Mouse (Mus musculus) embryo, embryonic 10.5 days (tissue): ENCODE results near the gene Rasgef1b.
A peak's percentile ranks its signal among the peaks of the same experiment; 100 is the strongest.

Experiments
- DNase-seq: peaks from one replicate; pipeline ENCODE4 v3.0.0-alpha.2; 2015; ENCODE audit warnings: low spot score

Rasgef1b gene

DNA sequence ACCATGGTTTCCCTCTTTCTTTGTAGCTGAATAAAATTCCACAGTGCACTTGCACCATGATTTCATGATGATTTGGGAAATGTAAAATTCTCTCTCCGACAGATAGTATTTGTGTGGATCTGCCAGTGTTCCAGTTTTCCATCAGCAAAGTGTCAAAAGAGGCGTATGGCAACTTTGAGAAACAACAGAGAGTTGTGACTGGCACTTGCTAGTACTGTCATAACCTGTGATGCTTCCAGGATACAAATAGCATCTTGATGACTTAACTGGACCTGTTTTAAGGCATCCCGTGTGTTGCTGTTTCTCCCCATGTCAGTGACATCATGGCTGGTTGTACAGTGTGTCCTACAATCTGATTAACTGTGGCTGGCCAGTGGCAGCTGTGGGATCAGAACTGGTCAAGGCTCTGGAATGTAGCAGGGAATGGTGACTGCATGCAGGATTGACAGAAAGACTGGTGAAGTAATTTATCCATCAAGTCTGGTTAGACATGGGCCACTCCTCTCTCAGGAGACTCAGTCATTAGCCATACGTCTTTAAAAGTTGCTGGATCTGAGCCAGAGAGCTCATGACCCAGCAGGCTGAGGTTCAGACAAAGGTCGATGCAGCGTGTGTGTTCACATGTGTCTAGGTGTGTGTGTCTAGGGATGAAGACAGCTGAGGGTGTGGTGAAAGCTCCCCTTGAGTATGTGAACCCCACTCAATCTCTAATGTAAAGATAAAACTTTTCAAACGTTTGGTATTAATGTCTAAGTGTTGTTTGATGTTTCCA, 328.8 kb downstream of the Rasgef1b start:
- DNase-seq, result no peak

DNA sequence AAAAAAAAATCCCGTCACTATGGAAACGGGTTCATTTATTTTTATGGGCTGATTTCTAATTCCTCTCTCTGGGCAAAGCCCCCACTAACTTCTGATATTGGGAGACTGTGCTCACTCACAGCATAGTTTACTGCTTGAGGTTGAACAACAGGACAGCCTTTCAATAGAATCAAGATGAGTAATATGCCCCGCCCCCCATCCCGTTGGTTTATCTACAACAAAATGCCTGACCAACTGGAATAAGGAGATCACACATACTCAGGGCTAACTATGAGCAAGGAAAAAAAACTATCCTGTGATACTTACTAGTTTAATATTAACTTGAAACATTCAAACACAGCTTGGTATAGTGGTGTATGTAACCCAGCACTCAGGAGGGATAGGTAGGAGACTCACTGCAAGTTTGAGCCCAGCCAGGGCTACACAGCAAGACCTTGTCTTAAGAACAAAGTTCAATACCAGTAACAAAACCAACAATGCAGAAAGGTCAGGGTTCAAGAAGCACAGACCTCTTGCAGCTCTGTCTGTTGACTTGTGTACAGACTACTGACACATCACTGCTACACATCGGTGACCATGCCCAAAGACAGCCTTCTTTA, 330.3 kb downstream of the Rasgef1b start:
- DNase-seq, result no peak

DNA sequence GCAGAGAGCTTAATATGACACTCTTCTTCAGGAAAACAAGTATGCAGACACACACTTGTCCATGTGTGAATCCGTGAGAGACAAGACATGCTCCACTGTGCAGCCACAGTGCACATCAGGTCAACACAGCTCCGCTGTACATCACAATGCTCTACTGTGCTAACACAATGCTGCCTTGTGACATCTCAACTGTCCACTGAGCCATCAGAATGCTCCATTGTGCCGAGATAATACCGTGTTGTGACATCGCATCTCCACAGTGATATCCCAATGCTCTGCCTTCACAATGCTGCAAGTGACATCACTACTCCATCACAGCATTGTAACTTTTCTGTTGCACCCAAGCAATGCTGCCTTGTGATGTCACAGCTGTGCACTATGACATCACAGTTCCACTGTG, 334.3 kb downstream of the Rasgef1b start:
- no peak for DNase-seq

DNA sequence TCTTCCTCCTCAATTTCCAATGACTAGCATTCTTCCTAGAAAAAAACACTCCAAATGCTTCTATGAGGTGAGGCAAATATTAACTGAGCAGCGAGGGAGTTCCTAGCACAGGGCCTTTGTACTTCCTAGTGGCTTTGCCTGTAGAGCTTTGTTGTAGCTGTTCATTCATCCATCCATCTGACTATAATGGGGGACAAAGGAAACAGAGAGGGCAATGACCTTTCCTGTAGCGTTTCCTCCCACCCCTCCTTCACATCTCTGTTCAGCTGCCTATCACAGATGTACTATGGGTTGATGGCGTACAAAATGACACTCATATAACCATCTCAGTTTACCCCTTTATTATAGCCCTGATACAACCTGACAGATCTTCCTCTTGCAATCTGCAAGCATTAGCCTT, 337.3 kb downstream of the Rasgef1b start:
- peak; percentile 73 for DNase-seq

DNA sequence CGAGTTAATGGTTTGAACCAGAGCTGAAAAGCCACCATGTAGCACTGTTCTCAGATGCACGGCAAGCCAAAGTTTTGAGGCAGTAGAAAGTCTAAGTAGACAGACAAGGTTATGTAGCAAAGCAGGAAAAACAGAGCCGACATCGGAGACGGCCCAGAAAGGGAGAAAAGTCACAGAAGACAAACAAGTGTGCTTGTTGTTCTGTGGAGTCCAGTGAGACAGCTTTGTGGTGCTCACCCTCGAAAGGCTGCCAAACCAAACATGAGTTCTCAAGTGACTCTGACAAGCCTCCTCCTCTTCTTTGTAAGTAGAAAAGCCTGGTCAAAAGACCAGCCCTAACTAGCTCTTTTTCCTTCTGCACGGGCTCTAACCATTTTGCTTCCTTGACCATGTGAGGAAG, 338.1 kb downstream of the Rasgef1b start:
- no peak for DNase-seq

DNA sequence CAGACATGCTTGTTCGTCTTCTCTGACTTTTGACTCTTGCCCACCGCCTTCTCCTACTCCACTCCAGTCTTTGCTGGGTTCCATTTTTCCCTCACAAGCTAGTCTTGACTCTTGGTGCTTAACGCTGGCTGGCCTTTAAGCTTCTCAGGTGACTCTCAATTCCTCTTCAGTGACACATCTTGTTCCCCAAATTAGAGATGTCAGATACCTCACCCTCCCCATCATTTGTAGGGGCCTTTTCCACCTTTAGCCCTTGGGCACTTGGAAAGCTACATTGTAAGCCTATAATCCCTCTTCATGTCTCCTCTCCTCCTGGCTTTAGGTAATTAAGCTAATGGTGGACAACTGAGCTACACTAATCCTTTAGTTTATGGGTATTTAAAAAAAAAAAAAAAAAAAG, 338.6 kb downstream of the Rasgef1b start:
- no peak for DNase-seq

DNA sequence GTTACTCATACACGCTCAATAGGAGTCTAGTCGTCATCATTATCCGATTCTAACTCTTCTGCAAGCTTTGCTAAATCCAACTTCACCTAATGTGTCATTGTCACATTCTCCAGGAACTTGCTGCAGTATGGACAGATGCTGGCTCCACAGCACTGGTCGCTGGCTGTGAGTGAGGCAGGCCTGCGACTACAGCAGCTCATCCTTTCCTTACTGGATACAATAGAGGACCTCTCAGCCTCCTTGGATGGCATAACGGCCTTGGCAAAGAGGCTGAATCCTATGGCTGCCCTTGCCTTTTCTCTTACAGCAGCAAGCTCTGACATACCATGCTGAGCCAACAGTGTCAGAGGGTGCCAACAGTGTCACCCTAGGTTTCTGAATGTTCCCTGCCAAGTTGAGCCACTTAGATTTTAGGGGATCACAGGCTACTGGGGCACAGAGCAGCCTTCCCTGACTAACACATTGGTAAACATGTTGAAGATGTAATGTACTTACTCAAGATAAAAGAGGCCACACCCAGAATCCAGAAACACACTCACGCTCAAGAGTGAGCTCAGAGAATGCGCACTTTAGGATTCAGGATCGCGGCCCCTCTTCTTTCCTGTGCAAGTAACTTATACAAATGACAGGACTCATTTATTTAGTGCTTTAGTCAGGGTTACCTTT, 340.1 kb downstream of the Rasgef1b start:
- no peak for DNase-seq

DNA sequence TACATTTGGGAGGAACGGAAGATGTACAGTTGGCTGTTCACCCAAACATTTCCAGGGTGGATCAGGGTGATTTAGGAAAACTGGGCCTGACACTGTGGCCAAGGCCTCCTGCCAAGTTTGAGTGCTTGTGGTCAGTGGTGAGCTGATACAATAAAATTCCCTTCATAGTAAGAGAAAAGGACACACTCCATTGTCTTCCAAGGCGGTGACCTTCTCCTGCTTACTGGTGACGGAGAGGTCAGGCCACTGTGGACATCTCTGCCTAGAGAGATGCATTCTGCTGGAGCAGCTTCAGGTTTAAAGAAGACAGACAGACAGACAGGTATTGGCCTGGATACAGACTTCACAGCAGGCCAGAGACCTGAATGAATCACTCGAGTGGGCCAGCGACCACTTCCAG, 340.7 kb downstream of the Rasgef1b start:
- no peak for DNase-seq

DNA sequence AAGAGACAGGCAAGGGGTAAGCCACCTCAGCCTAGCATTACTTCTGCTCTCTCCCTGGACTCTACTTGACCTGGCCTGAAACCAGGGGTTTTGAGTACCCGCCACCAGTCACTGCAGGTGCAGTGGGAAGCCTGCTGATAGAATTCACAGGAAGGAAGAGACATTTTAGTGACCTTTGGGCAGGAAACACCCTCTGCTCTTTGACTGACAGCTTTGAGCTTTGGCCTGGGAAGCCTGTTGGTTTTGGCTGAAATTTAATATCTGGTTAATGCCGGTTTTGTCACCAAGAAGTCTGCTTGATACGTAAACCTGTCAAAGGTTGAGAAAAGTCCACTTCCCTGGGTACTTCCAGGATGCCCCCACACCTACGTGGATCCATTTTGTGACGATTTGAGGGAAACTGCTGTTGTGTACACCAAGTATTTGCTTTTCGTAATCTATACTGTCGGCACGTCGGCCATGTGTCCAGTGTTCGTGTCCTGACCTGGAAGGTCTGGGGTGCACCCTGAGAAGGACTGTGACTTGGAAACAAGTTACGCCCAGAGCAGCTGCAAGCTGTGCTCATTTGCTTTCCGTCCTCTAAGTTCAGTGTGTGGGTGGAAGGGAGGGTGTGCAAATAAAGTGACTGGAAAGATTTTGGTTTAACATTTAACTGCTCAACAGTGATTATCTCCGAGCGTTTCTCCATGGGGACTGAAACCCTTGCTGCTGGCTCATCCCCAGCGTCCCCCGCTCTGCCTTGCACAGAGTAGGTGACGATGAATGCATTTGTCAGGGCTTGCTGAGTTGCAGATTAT, 341.5 kb downstream of the Rasgef1b start:
- no peak for DNase-seq

DNA sequence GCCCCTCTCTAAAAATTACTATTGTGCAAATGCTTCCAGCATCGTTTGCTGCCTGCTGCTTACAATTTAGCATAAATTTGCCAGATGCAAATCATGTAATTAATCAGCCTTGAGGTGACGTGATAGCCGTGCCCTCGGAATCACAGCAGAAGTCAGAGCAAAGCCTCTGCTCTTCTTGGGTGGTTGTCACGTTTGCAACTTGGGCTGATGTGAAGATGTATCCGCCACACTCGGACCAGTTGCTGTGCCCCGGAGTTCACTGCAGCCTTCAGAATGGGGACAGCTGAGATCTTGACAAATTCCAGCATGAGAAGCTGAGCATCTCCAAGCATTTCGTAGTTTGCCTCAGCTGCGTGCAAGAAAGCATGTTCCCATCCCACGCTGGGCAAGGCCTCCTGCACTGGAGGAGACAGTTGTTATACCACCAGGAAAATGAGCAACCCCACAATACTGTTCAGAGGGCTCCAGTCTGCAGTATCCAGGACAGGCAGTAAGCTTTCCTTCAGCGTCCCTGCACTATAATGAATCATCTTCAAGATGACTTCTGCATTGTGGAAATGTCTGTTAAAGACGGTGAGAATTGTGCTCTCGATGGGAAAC, 342.5 kb downstream of the Rasgef1b start:
- no peak for DNase-seq

DNA sequence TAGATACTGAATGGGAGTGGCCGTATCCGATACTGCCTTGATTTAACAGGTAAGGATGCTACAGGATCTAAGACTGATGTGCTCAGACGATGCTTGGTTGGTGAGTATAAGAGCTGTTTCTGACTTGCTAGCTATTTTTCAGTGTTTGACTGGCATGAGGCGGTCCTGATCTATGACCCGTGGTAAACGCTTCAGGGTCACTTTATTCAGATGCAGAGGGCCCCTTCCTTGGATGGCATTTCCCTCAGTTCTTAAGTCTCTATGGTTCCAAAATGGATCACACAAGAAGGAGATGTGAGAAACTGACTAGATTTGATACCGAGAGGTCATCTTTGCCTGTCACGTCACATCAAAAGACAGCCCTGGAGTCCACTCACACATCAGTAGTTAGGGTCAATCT, 343.1 kb downstream of the Rasgef1b start:
- no peak for DNase-seq

DNA sequence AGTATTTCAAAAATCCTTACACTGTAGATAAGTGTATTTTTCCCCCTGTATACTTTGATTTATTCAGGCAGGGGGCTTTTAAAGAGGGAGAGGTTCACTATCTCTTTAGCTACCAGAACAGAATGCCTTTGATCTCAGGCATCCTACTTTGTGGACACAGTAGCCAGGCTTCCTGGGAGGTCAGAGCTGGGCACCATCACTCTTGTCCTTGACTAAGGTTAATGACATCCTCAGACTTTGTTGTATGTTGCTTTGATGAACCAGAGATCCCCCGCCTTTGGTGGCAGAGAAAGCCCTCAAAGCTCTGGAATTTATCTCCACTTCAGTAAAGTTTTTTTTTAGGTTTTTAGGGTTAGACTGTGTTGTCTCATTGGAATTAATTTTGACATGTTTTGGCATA, 343.8 kb downstream of the Rasgef1b start:
- peak; percentile 72 for DNase-seq

DNA sequence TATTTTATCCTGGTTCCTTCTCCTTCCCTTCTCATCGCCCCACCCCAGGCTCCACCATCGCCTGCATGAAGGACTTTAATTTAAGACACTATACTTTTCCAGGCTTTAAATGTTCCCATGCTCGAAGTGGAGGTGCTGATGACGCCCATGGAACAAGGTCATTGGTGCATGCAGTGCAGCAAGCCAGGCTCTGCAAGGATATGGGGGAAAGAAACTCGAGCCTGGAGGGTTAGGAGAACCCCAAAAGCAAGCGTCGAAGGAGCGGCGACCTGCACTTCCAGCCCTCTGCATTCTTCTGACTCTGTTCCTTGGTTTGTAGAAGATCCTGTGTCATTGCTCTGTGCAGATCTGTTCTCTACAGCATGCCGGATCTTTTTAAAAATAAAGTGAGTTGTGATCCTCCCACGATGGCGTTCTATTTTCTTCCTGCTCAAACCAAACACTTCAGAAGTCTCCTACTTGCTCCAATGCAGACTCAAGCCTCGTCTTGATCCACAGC, 345.0 kb downstream of the Rasgef1b start:
- DNase-seq, result no peak

DNA sequence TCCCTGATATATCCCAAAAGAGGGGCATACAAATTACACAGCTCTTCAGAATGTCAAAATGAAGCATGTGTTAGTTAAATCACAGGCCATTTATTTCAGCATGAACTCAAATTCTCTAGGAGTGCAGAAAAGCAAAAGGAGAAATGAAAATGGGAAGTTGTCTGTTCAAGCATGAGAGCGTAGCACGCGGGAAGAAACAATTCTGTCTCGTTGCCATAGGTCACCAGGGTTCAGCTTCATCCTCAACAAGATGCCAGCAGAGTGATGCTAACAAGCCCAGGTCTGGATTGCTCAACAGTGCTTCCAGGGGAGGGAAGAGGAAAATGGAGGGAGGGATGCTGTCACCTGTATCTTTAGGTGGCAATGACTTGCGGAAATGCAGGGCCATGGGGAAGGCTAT, 346.1 kb downstream of the Rasgef1b start:
- no peak for DNase-seq

DNA sequence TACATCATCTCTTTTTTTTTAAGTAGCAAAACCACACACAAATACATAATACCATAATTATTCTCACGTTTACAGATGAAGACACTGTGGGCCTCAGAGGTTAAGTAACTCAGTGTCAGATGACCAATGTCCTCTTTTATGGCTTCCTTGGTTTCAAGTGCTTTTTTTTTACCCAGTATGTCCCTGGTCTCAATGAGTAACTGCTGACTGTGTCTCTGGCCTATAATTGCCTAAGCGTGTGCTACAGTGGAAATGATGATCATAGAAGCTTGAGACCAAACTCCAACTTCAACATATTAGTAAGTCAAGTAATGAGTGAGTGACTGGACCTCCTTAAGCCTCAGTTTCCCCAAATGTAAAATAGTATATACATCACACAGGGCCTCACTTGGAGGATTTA, 347.2 kb downstream of the Rasgef1b start:
- DNase-seq, result no peak

DNA sequence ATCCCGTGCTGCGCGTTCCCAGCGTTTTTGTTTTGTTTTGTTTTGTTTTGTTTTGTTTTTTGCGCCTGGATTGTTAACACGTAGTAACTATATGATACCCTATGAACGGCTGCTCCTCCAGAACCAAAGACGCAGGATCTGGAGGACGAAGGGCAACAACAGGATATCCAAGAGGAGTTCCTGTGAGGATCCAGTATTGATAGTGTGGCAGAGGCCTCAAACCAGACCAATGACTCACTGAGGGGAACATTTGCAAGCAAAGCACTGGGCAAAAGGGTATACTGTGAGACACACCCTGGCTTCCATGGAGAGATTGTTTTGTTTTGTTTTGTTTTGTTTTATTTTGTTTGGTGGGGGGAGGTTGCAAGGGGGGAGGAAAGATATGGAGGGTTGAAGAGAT, 348.0 kb downstream of the Rasgef1b start:
- DNase-seq, result no peak

DNA sequence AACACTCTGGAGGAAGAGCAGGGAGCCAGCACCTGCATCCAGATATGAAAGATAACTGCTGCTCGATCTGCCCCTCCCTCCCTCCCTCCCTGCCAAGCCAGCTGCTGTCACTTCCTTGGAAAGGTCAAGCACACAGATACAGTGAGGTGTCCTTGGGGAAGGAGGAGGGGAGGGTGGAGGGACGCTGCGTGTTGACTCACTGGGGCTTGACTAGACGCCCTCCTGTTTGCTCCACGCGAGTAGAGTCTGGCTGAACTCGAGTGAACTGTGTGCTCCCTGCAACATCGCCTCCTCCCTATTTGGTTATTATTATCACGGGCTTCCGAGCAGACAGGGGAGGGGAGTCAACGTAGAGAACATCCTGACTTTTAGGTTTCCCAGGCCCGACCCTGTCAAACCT, 348.7 kb downstream of the Rasgef1b start:
- no peak for DNase-seq

DNA sequence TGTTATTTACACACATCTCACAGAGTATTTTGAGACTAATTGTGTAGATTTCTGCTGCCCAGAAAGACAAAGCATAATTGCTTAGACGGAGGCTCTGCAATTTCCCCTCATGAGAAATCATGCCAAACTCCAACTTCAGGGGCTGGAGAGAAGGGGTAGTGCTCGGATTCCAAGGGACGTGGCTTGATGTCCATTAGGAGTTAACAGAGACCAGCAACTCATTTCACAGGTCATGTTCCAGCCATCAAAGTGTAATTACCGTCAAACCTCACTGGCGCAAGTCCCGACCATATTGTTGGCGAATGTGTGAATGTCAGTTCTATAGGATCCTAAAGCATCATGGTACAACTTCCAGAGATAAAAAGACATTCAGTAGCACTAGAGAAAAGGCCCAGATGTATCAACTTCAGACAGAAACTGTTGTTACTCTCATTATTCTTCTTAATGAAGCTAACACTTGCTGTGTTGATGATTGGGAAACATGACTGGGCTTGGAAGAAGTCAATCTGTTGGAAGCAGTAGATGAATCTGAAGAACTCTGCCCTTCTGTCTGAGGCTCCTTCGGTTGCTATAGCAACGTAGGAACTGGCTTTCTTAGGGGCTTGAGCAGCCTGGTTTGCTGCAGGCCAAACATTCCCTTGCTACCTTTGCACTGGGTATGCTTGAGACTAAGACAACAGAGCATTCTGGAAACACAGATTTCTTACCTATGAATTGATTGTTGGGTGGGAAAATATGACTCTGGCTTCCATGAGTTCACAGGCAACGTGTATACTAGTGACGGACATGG, 350.2 kb downstream of the Rasgef1b start:
- no peak for DNase-seq

DNA sequence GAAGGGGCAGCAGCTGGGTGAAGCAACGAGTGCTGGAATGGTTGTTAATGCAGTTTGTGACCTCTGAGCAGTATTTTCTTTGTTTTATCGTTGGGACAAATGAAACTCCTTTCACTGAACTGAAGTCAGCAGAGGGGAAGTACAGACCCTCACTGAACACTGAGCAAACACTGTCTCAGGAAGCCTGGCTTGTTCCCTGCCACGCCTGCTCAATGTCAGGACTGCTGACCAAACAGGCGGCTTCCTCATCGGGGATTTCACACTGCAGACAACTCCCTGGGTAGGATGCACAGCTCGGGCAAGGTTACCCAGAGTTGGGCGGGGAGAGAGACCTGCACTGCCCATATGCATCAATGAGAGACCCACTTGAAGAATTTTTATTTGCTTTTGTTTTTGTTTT, 353.1 kb downstream of the Rasgef1b start:
- no peak for DNase-seq

DNA sequence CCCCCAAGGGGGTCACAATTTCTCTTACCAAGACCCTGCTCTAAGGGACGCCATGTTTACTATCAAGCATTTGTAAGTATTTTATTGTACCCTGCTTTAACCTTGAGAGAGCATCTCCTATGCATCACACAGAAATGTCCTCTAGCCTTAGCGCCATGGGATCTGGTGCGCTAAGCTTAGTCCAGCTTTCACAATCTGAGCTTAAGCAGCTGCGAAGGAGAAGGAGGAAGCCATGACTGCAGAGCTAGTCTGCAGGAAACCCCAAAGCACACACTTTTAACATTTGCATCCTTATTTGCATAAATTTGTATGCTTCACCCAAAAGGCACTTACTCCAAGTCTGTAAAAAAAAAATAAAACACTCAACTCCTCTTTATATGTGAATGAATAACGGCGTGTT, 354.4 kb downstream of the Rasgef1b start:
- DNase-seq, result no peak

DNA sequence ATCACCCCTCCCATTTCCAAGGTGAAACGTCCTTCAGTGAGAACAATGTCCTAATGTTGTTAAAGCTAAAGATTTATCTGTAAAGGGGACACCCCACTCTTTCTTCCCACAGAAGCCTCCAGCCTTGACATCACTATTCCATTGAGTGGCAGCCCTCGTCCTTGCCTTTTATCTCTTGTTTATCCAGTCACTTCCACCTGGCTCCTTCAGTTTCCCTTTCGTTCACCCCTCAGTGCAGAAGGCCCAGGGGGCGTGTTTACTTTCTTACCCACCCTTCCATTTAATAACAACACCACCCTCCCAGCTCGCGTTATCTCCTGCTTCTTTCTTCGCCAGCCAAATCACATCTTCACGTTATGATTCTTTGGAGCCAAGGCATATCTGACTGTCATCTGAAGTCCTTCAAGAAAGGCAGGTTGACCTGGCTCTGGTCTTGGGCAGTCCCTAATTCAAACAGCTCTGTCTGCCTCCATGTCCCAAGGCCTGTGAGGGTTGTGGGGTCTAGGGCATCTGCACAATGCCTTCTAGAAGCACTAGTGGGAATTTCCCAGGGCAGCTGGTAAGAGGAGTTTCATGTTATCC, 355.2 kb downstream of the Rasgef1b start:
- no peak for DNase-seq
